Mouse (Mus musculus): ENCODE data around the gene R3hcc1l. TPM values are rescaled to one million over a fixed set of nuclear protein-coding genes. Genes with fewer than 3 reads are reported as not detected.

Gene R3hcc1l
- polyA plus RNA-seq, 1 experiment from 2014 or later = 36.9 TPM

- ATAC-seq (replicated peaks; ENCODE audit: insufficient number of reproducible peaks, low FRiP score, low TSS enrichment, low read depth) = no peak
- WGBS = 85% methylated on average over 4 of the region's 4 CpGs
Measured at GRCm38 (mm10) chr19:42578631-42579030, 60.1 kb downstream of the R3hcc1l start.

GRCm38 (mm10) chr19:42580701-42581100 lies 62.1 kb downstream of the R3hcc1l start:
- no peak for DNase-seq (ENCODE audit: low spot score)
- 31% methylated on average over 4 of the region's 4 CpGs for WGBS
- Histone ChIP-seq H3K4me2 (ENCODE audit: low read depth, low read length) (no peak overlapping the region), H3K27ac (replicated peaks; ENCODE audit: low read depth, low read length) (no peak overlapping the region), H3K27me3 (ENCODE audit: control insufficient read depth, insufficient read depth, low read length) (no peaks in the 10 kb centered on the region), H3K36me3 (replicated peaks; ENCODE audit: control insufficient read depth, insufficient read depth, low read depth, low read length) (no peaks in the 10 kb centered on the region), H3K4me3 (ENCODE audit: low read depth, low read length) (no peak overlapping the region), H3K9ac (replicated peaks; ENCODE audit: low read length) (no peak overlapping the region), H3K9me3 (replicated peaks; ENCODE audit: control insufficient read depth, low read length) (no peaks in the 10 kb centered on the region), H3K4me1 (ENCODE audit: control insufficient read depth, insufficient read depth, low read length) (no peaks in the 10 kb centered on the region)
- no peak for ATAC-seq (replicated peaks; ENCODE audit: insufficient number of reproducible peaks, low FRiP score, low TSS enrichment, low read depth)

More at GRCm38 (mm10) chr19:42578631-42579030, 60.1 kb downstream of the R3hcc1l start:
- Histone ChIP-seq H3K27ac (replicated peaks; ENCODE audit: low read depth, low read length) (no peak overlapping the region), H3K36me3 (replicated peaks; ENCODE audit: control insufficient read depth, insufficient read depth, low read depth, low read length) (no peaks in the 10 kb centered on the region), H3K4me3 (ENCODE audit: low read depth, low read length) (no peak overlapping the region), H3K4me2 (ENCODE audit: low read depth, low read length) (no peak overlapping the region), H3K4me1 (ENCODE audit: control insufficient read depth, insufficient read depth, low read length) (no peaks in the 10 kb centered on the region), H3K9me3 (replicated peaks; ENCODE audit: control insufficient read depth, low read length) (no peaks in the 10 kb centered on the region), H3K27me3 (ENCODE audit: control insufficient read depth, insufficient read depth, low read length) (no peaks in the 10 kb centered on the region), H3K9ac (replicated peaks; ENCODE audit: low read length) (no peak overlapping the region)
- no peak for DNase-seq (ENCODE audit: low spot score)

GRCm38 (mm10) chr19:42582811-42583370 lies 64.3 kb downstream of the R3hcc1l start:
- no peak for DNase-seq (ENCODE audit: low spot score)
- H3K4me1 ChIP-seq (ENCODE audit: control insufficient read depth, insufficient read depth, low read length) = no peaks in the 10 kb centered on the region
- no peak overlapping the region for H3K27ac ChIP-seq (replicated peaks; ENCODE audit: low read depth, low read length)
- H3K4me2 ChIP-seq (ENCODE audit: low read depth, low read length) = no peak overlapping the region
- H3K36me3 ChIP-seq (replicated peaks; ENCODE audit: control insufficient read depth, insufficient read depth, low read depth, low read length) = no peaks in the 10 kb centered on the region
- WGBS = 92% methylated on average over 13 of the region's 13 CpGs
- H3K9me3 ChIP-seq (replicated peaks; ENCODE audit: control insufficient read depth, low read length) = no peaks in the 10 kb centered on the region
- no peak overlapping the region for H3K4me3 ChIP-seq (ENCODE audit: low read depth, low read length)
- no peaks in the 10 kb centered on the region for H3K27me3 ChIP-seq (ENCODE audit: control insufficient read depth, insufficient read depth, low read length)
- ATAC-seq (replicated peaks; ENCODE audit: insufficient number of reproducible peaks, low FRiP score, low TSS enrichment, low read depth) = no peak
- H3K9ac ChIP-seq (replicated peaks; ENCODE audit: low read length) = no peak overlapping the region

GRCm38 (mm10) chr19:42583677-42584076 lies 65.1 kb downstream of the R3hcc1l start:
- H3K9me3 ChIP-seq (replicated peaks; ENCODE audit: control insufficient read depth, low read length) = no peaks in the 10 kb centered on the region
- H3K9ac ChIP-seq (replicated peaks; ENCODE audit: low read length) = no peak overlapping the region
- no peaks in the 10 kb centered on the region for H3K4me1 ChIP-seq (ENCODE audit: control insufficient read depth, insufficient read depth, low read length)
- H3K27ac ChIP-seq (replicated peaks; ENCODE audit: low read depth, low read length) = no peak overlapping the region
- H3K4me3 ChIP-seq (ENCODE audit: low read depth, low read length) = no peak overlapping the region
- WGBS = 94% methylated on average over 5 of the region's 5 CpGs
- no peak overlapping the region for H3K4me2 ChIP-seq (ENCODE audit: low read depth, low read length)
- no peak for DNase-seq (ENCODE audit: low spot score)
- no peaks in the 10 kb centered on the region for H3K27me3 ChIP-seq (ENCODE audit: control insufficient read depth, insufficient read depth, low read length)
- no peaks in the 10 kb centered on the region for H3K36me3 ChIP-seq (replicated peaks; ENCODE audit: control insufficient read depth, insufficient read depth, low read depth, low read length)
- ATAC-seq (replicated peaks; ENCODE audit: insufficient number of reproducible peaks, low FRiP score, low TSS enrichment, low read depth) = no peak

GRCm38 (mm10) chr19:42584188-42584587 lies 65.6 kb downstream of the R3hcc1l start:
- H3K4me2 ChIP-seq (ENCODE audit: low read depth, low read length) = no peak overlapping the region
- H3K27me3 ChIP-seq (ENCODE audit: control insufficient read depth, insufficient read depth, low read length) = no peaks in the 10 kb centered on the region
- ATAC-seq (replicated peaks; ENCODE audit: insufficient number of reproducible peaks, low FRiP score, low TSS enrichment, low read depth) = no peak
- H3K36me3 ChIP-seq (replicated peaks; ENCODE audit: control insufficient read depth, insufficient read depth, low read depth, low read length) = no peaks in the 10 kb centered on the region
- WGBS = 81% methylated on average over 3 of the region's 3 CpGs
- no peaks in the 10 kb centered on the region for H3K4me1 ChIP-seq (ENCODE audit: control insufficient read depth, insufficient read depth, low read length)
- no peak overlapping the region for H3K9ac ChIP-seq (replicated peaks; ENCODE audit: low read length)
- no peak for DNase-seq (ENCODE audit: low spot score)
- no peak overlapping the region for H3K27ac ChIP-seq (replicated peaks; ENCODE audit: low read depth, low read length)
- H3K4me3 ChIP-seq (ENCODE audit: low read depth, low read length) = no peak overlapping the region
- H3K9me3 ChIP-seq (replicated peaks; ENCODE audit: control insufficient read depth, low read length) = no peaks in the 10 kb centered on the region

- H3K9ac ChIP-seq (replicated peaks; ENCODE audit: low read length) = no peak overlapping the region
- ATAC-seq (replicated peaks; ENCODE audit: insufficient number of reproducible peaks, low FRiP score, low TSS enrichment, low read depth) (no peak), DNase-seq (ENCODE audit: low spot score) (no peak)
- H3K27ac ChIP-seq (replicated peaks; ENCODE audit: low read depth, low read length) = no peak overlapping the region
- H3K4me2 ChIP-seq (ENCODE audit: low read depth, low read length) = no peak overlapping the region
- no peak overlapping the region for H3K4me3 ChIP-seq (ENCODE audit: low read depth, low read length)
- H3K4me1 ChIP-seq (ENCODE audit: control insufficient read depth, insufficient read depth, low read length) = no peaks in the 10 kb centered on the region
- no peaks in the 10 kb centered on the region for H3K27me3 ChIP-seq (ENCODE audit: control insufficient read depth, insufficient read depth, low read length)
- WGBS = 81% methylated on average over 2 of the region's 2 CpGs
- no peaks in the 10 kb centered on the region for H3K9me3 ChIP-seq (replicated peaks; ENCODE audit: control insufficient read depth, low read length)
- no peaks in the 10 kb centered on the region for H3K36me3 ChIP-seq (replicated peaks; ENCODE audit: control insufficient read depth, insufficient read depth, low read depth, low read length)
Measured at GRCm38 (mm10) chr19:42587704-42588103, 69.1 kb downstream of the R3hcc1l start.

GRCm38 (mm10) chr19:42589246-42589645 lies 70.7 kb downstream of the R3hcc1l start:
- WGBS = 79% methylated on average over 1 of the region's 1 CpGs
- H3K4me1 ChIP-seq (ENCODE audit: control insufficient read depth, insufficient read depth, low read length) = no peaks in the 10 kb centered on the region

GRCm38 (mm10) chr19:42591534-42591933 lies 73.0 kb downstream of the R3hcc1l start:
- H3K27me3 ChIP-seq (ENCODE audit: control insufficient read depth, insufficient read depth, low read length) = no peaks in the 10 kb centered on the region
- H3K4me2 ChIP-seq (ENCODE audit: low read depth, low read length) = no peak overlapping the region
- no peak overlapping the region for H3K4me3 ChIP-seq (ENCODE audit: low read depth, low read length)
- no peak overlapping the region for H3K27ac ChIP-seq (replicated peaks; ENCODE audit: low read depth, low read length)
- 82% methylated on average over 14 of the region's 14 CpGs for WGBS
- DNase-seq (ENCODE audit: low spot score) (no peak), ATAC-seq (replicated peaks; ENCODE audit: insufficient number of reproducible peaks, low FRiP score, low TSS enrichment, low read depth) (no peak)
- no peaks in the 10 kb centered on the region for H3K4me1 ChIP-seq (ENCODE audit: control insufficient read depth, insufficient read depth, low read length)
- no peaks in the 10 kb centered on the region for H3K9me3 ChIP-seq (replicated peaks; ENCODE audit: control insufficient read depth, low read length)
- H3K9ac ChIP-seq (replicated peaks; ENCODE audit: low read length) = no peak overlapping the region
- H3K36me3 ChIP-seq (replicated peaks; ENCODE audit: control insufficient read depth, insufficient read depth, low read depth, low read length) = no peaks in the 10 kb centered on the region

More at GRCm38 (mm10) chr19:42589246-42589645, 70.7 kb downstream of the R3hcc1l start:
- no peak overlapping the region for H3K4me2 ChIP-seq (ENCODE audit: low read depth, low read length)
- no peak overlapping the region for H3K9ac ChIP-seq (replicated peaks; ENCODE audit: low read length)
- H3K4me3 ChIP-seq (ENCODE audit: low read depth, low read length) = no peak overlapping the region
- ATAC-seq (replicated peaks; ENCODE audit: insufficient number of reproducible peaks, low FRiP score, low TSS enrichment, low read depth) (no peak), DNase-seq (ENCODE audit: low spot score) (peak; percentile 38)
- no peak overlapping the region for H3K27ac ChIP-seq (replicated peaks; ENCODE audit: low read depth, low read length)
- no peaks in the 10 kb centered on the region for H3K36me3 ChIP-seq (replicated peaks; ENCODE audit: control insufficient read depth, insufficient read depth, low read depth, low read length)
- no peaks in the 10 kb centered on the region for H3K9me3 ChIP-seq (replicated peaks; ENCODE audit: control insufficient read depth, low read length)
- no peaks in the 10 kb centered on the region for H3K27me3 ChIP-seq (ENCODE audit: control insufficient read depth, insufficient read depth, low read length)

Data from embryonic facial prominence, embryonic 11.5 days (tissue).